Mouse (Mus musculus): ENCODE results near the gene Vps37c. TPM values are rescaled to one million over a fixed set of nuclear protein-coding genes. Genes with fewer than 3 reads are reported as not detected.

The Vps37c gene
- total RNA-seq (2023) = 19.2 TPM

GRCm38 (mm10) chr19:10688537-10689352 lies at the start of gene Vps37c:
TSS of gene Vps37c (plus strand) at chr19:10688735.

GRCm38 (mm10) chr19:10677915-10678771 lies 10.4 kb upstream of the Vps37c start, which contains the start of gene Pga5:
TSS of gene Pga5 (minus strand) at chr19:10678071.

DNA sequence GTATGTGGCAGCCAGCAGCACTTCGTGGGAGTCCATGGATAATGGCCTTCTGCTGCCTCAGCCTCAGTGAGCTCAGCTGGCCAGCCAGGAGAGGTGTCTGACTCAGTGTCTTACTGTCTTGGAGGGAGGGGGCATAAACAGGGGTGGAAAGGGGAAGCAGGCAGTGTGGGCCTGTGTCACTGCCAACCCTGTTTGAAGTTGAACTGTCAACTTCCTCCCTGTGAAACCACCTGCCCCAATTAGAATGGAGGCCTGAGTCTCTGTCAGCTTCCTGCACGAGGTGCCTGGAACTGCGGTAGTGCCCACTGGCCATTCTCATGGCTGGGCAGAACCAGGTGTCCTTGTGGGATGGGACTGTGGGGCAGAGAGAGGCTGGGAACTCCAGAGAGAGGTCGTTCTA lies 50.3 kb downstream of the Vps37c start, which contains the start of gene Cd5:
TSS of gene Cd5 (minus strand) at position 192 of the 400 bp plus-strand sequence.

Other genes with a start within 250 kb of the Vps37c start
- gene Lrrc10b, start 231.3 kb upstream of the Vps37c start, total RNA-seq (2023) = not detected
- 3.5 TPM for gene Ppp1r32, start 205.8 kb upstream of the Vps37c start, total RNA-seq (2023)
- gene Cpsf7, start 163.5 kb upstream of the Vps37c start, total RNA-seq (2023) = 147 TPM
- gene Sdhaf2, start 162.6 kb upstream of the Vps37c start, total RNA-seq (2023) = 42.6 TPM
- gene Tmem216, start 132.5 kb upstream of the Vps37c start, total RNA-seq (2023) = 4.4 TPM
- gene Cyb561a3, start 111.6 kb upstream of the Vps37c start, total RNA-seq (2023) = 28.4 TPM
- 5.7 TPM for gene Tmem138, start 111.4 kb upstream of the Vps37c start, total RNA-seq (2023)
- 229 TPM for gene Ddb1, start 83.4 kb upstream of the Vps37c start, total RNA-seq (2023)
- 6.8 TPM for gene Tkfc, start 83.1 kb upstream of the Vps37c start, total RNA-seq (2023)
- 7.2 TPM for gene Vwce, start 54.5 kb upstream of the Vps37c start, total RNA-seq (2023)
- gene Pga5, start 10.7 kb upstream of the Vps37c start, total RNA-seq (2023) = not detected
- gene Cd5, start 50.3 kb downstream of the Vps37c start, total RNA-seq (2023) = 323 TPM
- gene Cd6, start 141.3 kb downstream of the Vps37c start, total RNA-seq (2023) = 312 TPM
- gene Slc15a3, start 151.0 kb downstream of the Vps37c start, total RNA-seq (2023) = 4.9 TPM
- gene Tmem132a, start 181.2 kb downstream of the Vps37c start, total RNA-seq (2023) = 0.15 TPM
- gene Tmem109, start 193.3 kb downstream of the Vps37c start, total RNA-seq (2023) = 24.1 TPM
- gene Prpf19, start 206.5 kb downstream of the Vps37c start, total RNA-seq (2023) = 111 TPM
- gene Zp1, start 231.9 kb downstream of the Vps37c start, total RNA-seq (2023) = not detected
- gene Ptgdr2, start 248.4 kb downstream of the Vps37c start, total RNA-seq (2023) = not detected